Mouse (Mus musculus) forebrain, postnatal 0 days (tissue): ENCODE data around the gene Cklf. TPM values are rescaled to one million over a fixed set of nuclear protein-coding genes. Genes with fewer than 3 reads are reported as not detected.
"Not testable (repeated sequence)": the region's sequence is repeated elsewhere in the genome, so short reads cannot be mapped to it uniquely, and the experiment has no call there.

Experiments used
- ATAC-seq: fragments of 200-750 bp; cut with Nextera tagmentation; 2 replicates; pipeline ENCODE4 v1.8.0; 2017; ENCODE audit warnings: mild to moderate bottlenecking, moderate library complexity
- DNase-seq: peaks from one replicate; pipeline ENCODE4 v3.0.0-alpha.2; 2015
- H3K27ac ChIP-seq: fragments of 300-500 bp; sonication (generic); 2 replicates; pipeline ENCODE4 v1.5.1; 2014; ENCODE audit warnings: low read depth, mild to moderate bottlenecking, antibody characterized with exemption, low read length, moderate library complexity, mixed read lengths
- H3K27me3 ChIP-seq: fragments of 300-500 bp; sonication (generic); 2 replicates; pipeline ENCODE4 v1.6.1; 2014; ENCODE audit warnings: mild to moderate bottlenecking, low read length, mixed read lengths; ENCODE audit not compliant: insufficient read depth
- H3K36me3 ChIP-seq: fragments of 300-500 bp; sonication (generic); 2 replicates; pipeline ENCODE4 v1.6.1; 2014; ENCODE audit warnings: mild to moderate bottlenecking, moderate library complexity; ENCODE audit not compliant: insufficient read depth
- H3K4me1 ChIP-seq: fragments of 300-500 bp; sonication (generic); 2 replicates; pipeline ENCODE4 v1.6.1; 2014; ENCODE audit warnings: antibody characterized with exemption; ENCODE audit not compliant: insufficient read depth
- H3K4me2 ChIP-seq: fragments of 300-500 bp; sonication (generic); 2 replicates; pipeline ENCODE4 v1.6.1; 2014; ENCODE audit warnings: low read depth, mild to moderate bottlenecking, moderate library complexity
- H3K4me3 ChIP-seq: fragments of 300-500 bp; sonication (generic); 2 replicates; pipeline ENCODE4 v1.5.1; 2014; ENCODE audit warnings: low read depth, low read length, mixed read lengths
- H3K9ac ChIP-seq: fragments of 300-500 bp; sonication (generic); 2 replicates; pipeline ENCODE4 v1.6.1; 2014; ENCODE audit warnings: mild to moderate bottlenecking
- H3K9me3 ChIP-seq: fragments of 300-500 bp; sonication (generic); 2 replicates; pipeline ENCODE4 v1.6.1; 2016; ENCODE audit warnings: low read length
- CTCF ChIP-seq: sonication (generic); IDR thresholded peaks from 2 replicates; pipeline ENCODE4 v1.5.1; 2016; ENCODE audit warnings: antibody characterized with exemption, control low read depth, low read depth
- WGBS: fragments of 180-500 bp; shearing (Covaris S2); extraction: QIAGEN DNeasy Blood & Tissue Kit; methylation state at CpG from one replicate; pipeline ENCODE4 v1.1.7; 2014; 5-methylcytosine and 5-hydroxymethylcytosine counted together
- polyA plus RNA-seq: library from polyadenylated mRNA; unstranded; fragments of >200 nt; fragmentation: Nextera tagmentation; extraction: Ambion mirVana; gene quantifications from 2 replicates; pipeline ENCODE4 v1.2.1, GENCODE M21; 2015
- total RNA-seq: library from RNA; depleted of rRNA; stranded (reverse); fragments of >200 nt; gene quantifications from 2 replicates; pipeline ENCODE4 v1.2.3, GENCODE M21; 2014

Gene Cklf
- total and polyA plus RNA-seq, 2 experiments from 2014 or later = 24.8 to 29.2 TPM

GRCm38 (mm10) chr8:104246621-104247020, 4.0 kb upstream of the Cklf start:
- Histone ChIP-seq H3K27ac (no peak overlapping the region), H3K9ac (no peak overlapping the region), H3K27me3 (no peaks in the 10 kb centered on the region), H3K9me3 (no peaks in the 10 kb centered on the region), H3K4me1 (peaks cover 9% of the 10 kb centered on the region), H3K4me3 (no peak overlapping the region), H3K36me3 (peaks cover 39% of the 10 kb centered on the region), H3K4me2 (no peak overlapping the region)
- no peak for TF ChIP-seq CTCF
- ATAC-seq = no peak
- WGBS = 90% methylated on average over 4 of the region's 4 CpGs
- DNase-seq = no peak

GRCm38 (mm10) chr8:104247054-104247907, 3.4 kb upstream of the Cklf start:
- Histone ChIP-seq H3K27ac (peak overlapping the region; percentile 73; the same call in 1 of the 2 replicates), H3K4me3 (peak overlapping the region; percentile 97), H3K9ac (peak overlapping the region; percentile 88), H3K36me3 (peaks cover 34% of the 10 kb centered on the region), H3K27me3 (no peaks in the 10 kb centered on the region), H3K9me3 (no peaks in the 10 kb centered on the region), H3K4me2 (peak overlapping the region; percentile 79), H3K4me1 (peaks cover 9% of the 10 kb centered on the region)
- DNase-seq (no peak), ATAC-seq (peak; percentile 0; the same call in 1 of the 2 replicates)
- 75% methylated on average over 22 of the region's 22 CpGs for WGBS
- TF ChIP-seq CTCF = no peak

GRCm38 (mm10) chr8:104247908-104248275, 2.8 kb upstream of the Cklf start:
- peak; percentile 25 for DNase-seq
- whole genome bisulfite sequencing = 6% methylated on average over 11 of the region's 11 CpGs
- peak; percentile 9; the same call in 1 of the 2 replicates for ATAC-seq

GRCm38 (mm10) chr8:104248276-104248675, 2.4 kb upstream of the Cklf start, which contains the start of gene Tk2:
Gene Tk2, minus strand, starts transcription at chr8:104248558.
- Histone ChIP-seq H3K4me1 (peaks cover 9% of the 10 kb centered on the region), H3K4me2 (peak within 1 kb of the TSS; percentile 79), H3K36me3 (peaks cover 24% of the 10 kb centered on the region), H3K27ac (peak within 1 kb of the TSS; percentile 73), H3K9ac (peak within 1 kb of the TSS; percentile 88), H3K9me3 (no peaks in the 10 kb centered on the region), H3K27me3 (no peaks in the 10 kb centered on the region), H3K4me3 (peak within 1 kb of the TSS; percentile 97)
- no peak for TF ChIP-seq CTCF
- ATAC-seq = peak; percentile 96
- peak; percentile 88 for DNase-seq
- under 1% methylated on average over 28 of the region's 28 CpGs for WGBS

More at GRCm38 (mm10) chr8:104247908-104248275, 2.8 kb upstream of the Cklf start:
- Histone ChIP-seq H3K4me1 (peaks cover 9% of the 10 kb centered on the region), H3K27me3 (no peaks in the 10 kb centered on the region), H3K27ac (peak overlapping the region; percentile 73), H3K4me2 (peak overlapping the region; percentile 79), H3K36me3 (peaks cover 28% of the 10 kb centered on the region), H3K9me3 (no peaks in the 10 kb centered on the region), H3K9ac (peak overlapping the region; percentile 88), H3K4me3 (peak overlapping the region; percentile 97)
- TF ChIP-seq CTCF = no peak

- TF ChIP-seq CTCF = no peak
Observed at GRCm38 (mm10) chr8:104249442-104249996, 1.1 kb upstream of the Cklf start.

GRCm38 (mm10) chr8:104251461-104251860, 800 bp downstream of the Cklf start:
- Histone ChIP-seq H3K9ac (peak overlapping the region; percentile 61), H3K27me3 (no peaks in the 10 kb centered on the region), H3K4me2 (peak overlapping the region; percentile 61), H3K4me3 (peak overlapping the region; percentile 60), H3K9me3 (no peaks in the 10 kb centered on the region), H3K36me3 (no peaks in the 10 kb centered on the region), H3K4me1 (peaks cover 9% of the 10 kb centered on the region), H3K27ac (no peak overlapping the region)
- DNase-seq (no peak), ATAC-seq (no peak)
- WGBS = under 1% methylated on average over 7 of the region's 7 CpGs
- no peak for TF ChIP-seq CTCF

More at GRCm38 (mm10) chr8:104249442-104249996, 1.1 kb upstream of the Cklf start:
- no peak for ATAC-seq
- no peak for DNase-seq
- H3K4me3 ChIP-seq = no peak overlapping the region
- peaks cover 16% of the 10 kb centered on the region for H3K36me3 ChIP-seq
- H3K4me1 ChIP-seq = peaks cover 9% of the 10 kb centered on the region
- H3K27ac ChIP-seq = no peak overlapping the region
- H3K4me2 ChIP-seq = no peak overlapping the region
- no peak overlapping the region for H3K9ac ChIP-seq
- 87% methylated on average over 7 of the region's 7 CpGs for WGBS
- no peaks in the 10 kb centered on the region for H3K27me3 ChIP-seq
- no peaks in the 10 kb centered on the region for H3K9me3 ChIP-seq

GRCm38 (mm10) chr8:104253016-104253415, 2.4 kb downstream of the Cklf start:
- H3K27me3 ChIP-seq = no peaks in the 10 kb centered on the region
- TF ChIP-seq CTCF = peak; percentile 49; the same call in 1 of the 2 replicates
- ATAC-seq = no peak
- H3K9ac ChIP-seq = no peak overlapping the region
- 88% methylated on average over 3 of the region's 3 CpGs for WGBS
- H3K4me2 ChIP-seq = no peak overlapping the region
- H3K4me1 ChIP-seq = no peaks in the 10 kb centered on the region
- H3K4me3 ChIP-seq = no peak overlapping the region
- no peak overlapping the region for H3K27ac ChIP-seq
- peaks cover 4% of the 10 kb centered on the region for H3K36me3 ChIP-seq
- H3K9me3 ChIP-seq = no peaks in the 10 kb centered on the region
- DNase-seq = no peak

- DNase-seq, H3K4me2 ChIP-seq, H3K9ac ChIP-seq, H3K27ac ChIP-seq, H3K27me3 ChIP-seq, H3K4me3 ChIP-seq, H3K4me1 ChIP-seq, ATAC-seq, H3K9me3 ChIP-seq: not testable (repeated sequence)
- H3K36me3 ChIP-seq = peaks cover 30% of the 10 kb centered on the region
- 90% methylated on average over 5 of the region's 5 CpGs for WGBS
Observed at GRCm38 (mm10) chr8:104261802-104262201, 11.1 kb downstream of the Cklf start.

- not testable (repeated sequence) for H3K4me3 ChIP-seq, H3K4me2 ChIP-seq, H3K27me3 ChIP-seq, H3K4me1 ChIP-seq, H3K9me3 ChIP-seq, H3K27ac ChIP-seq, DNase-seq, H3K9ac ChIP-seq, ATAC-seq
- peaks cover 13% of the 10 kb centered on the region; the same call in 1 of the 2 replicates for H3K36me3 ChIP-seq
- 94% methylated on average over 22 of the region's 22 CpGs for WGBS
Observed at GRCm38 (mm10) chr8:104264271-104264935, 13.7 kb downstream of the Cklf start.
